Mouse (Mus musculus): ENCODE measurements around the gene Inpp5f.

DNA sequence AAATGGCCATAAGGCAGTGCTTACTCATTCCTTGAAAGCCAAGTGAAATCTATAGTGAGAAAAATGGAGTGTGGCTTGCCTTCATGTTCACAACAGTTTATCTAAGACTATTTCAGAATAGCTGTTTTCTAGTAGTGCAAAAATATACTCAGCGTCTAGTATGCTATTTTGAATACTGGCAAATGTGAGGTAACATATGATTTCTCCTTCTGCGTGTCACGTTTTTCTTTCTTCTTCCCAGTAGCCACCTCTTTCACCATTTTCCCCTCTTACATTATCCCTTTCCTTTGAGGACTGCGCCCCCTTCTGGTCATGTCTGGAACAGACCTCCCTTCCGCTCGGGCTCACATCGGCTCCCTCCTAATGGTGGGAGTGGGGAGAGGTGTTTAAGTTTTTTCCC, 78.9 kb downstream of the Inpp5f start:
- TF ChIP-seq TAL1 (conservative IDR thresholded peaks at IDR 0.05; ENCODE audit: low read depth, low read length) (no peak), CTCF (IDR thresholded peaks at IDR 0.05; ENCODE audit: low read depth, low read length) (no peak; the same call in 1 of the 2 replicates), GATA1 (IDR thresholded peaks at IDR 0.05; ENCODE audit: borderline replicate concordance, low read length) (no peak), GATA2 (IDR thresholded peaks at IDR 0.05; ENCODE audit: borderline replicate concordance, low read depth, low read length) (no peak)

Data from G1E (cell line).